Comparison of ENCODE assay signal across 10 mouse cellular contexts in genomic region chr11:113884962-113885361, GRCm38 (mm10).
"Had no signal": no experiment of that assay in that cellular context is flagged by ENCODE, and none has a peak within 500 bp of the region (broad histone marks: within the 10 kb centered on the region; RNA-seq: fewer than 3 reads in every experiment).

No protein-coding gene starts in this region.

- DNase-seq: kidney, adult 11 months; kidney, postnatal 14 days; layer of hippocampus, postnatal 36 days; liver; lung, adult 18-20 months; thymus, adult 18-20 months; thymus, postnatal 14 days had no signal

- H3K27ac ChIP-seq: limb, embryonic 12.5 days; liver, embryonic 14.5 days; midbrain, embryonic 13.5 days had no signal

- H3K9ac ChIP-seq: limb, embryonic 12.5 days; liver, embryonic 14.5 days; midbrain, embryonic 13.5 days had no signal

- H3K4me2 ChIP-seq: limb, embryonic 12.5 days; midbrain, embryonic 13.5 days had no signal

- H3K9me3 ChIP-seq: limb, embryonic 12.5 days; midbrain, embryonic 13.5 days had no signal

- ATAC-seq: midbrain, embryonic 13.5 days had no signal

- H3K4me3 ChIP-seq: limb, embryonic 12.5 days; midbrain, embryonic 13.5 days had no signal

- H3K4me1 ChIP-seq: midbrain, embryonic 13.5 days had no signal

- H3K27me3 ChIP-seq: limb, embryonic 12.5 days; midbrain, embryonic 13.5 days had no signal

- H3K36me3 ChIP-seq: limb, embryonic 12.5 days had no signal
